Mouse (Mus musculus): ENCODE results near the gene Dhx40.

DNA sequence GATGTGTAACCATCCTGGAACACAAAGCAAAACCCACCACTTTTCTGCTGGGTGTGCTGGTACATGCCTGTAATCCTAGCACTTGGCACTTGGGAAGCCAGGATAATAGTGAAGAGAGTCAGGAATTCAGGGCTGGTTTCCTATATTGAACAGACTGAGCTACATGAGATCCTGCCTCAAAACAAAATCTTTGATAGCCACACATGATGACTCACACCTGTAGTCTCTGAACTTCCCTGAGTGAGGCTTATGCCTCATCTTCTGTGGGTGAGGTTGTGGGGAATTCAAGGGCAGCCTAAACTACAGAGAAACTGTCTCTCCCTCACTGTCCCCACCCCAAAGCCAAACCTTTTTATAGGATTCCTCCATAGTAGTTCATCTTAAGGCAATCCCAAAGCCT, 47.2 kb downstream of the Dhx40 start:
- no peak for TF ChIP-seq CTCF (IDR thresholded peaks at IDR 0.05; ENCODE audit: insufficient read depth, low read length)
- TF ChIP-seq POLR2A (IDR thresholded peaks at IDR 0.05; ENCODE audit: borderline replicate concordance, extremely low read depth, low read depth, low read length): no peak
